Mouse (Mus musculus) megakaryocyte, embryonic 14.5 days (primary cell): ENCODE data around the gene Zswim4.

Experiments
- FLI1 ChIP-seq: IDR thresholded peaks from 2 replicates; pipeline ENCODE4 v1.6.1; 2012; ENCODE audit warnings: low read length, inconsistent platforms, mixed read lengths
- GATA1 ChIP-seq: IDR thresholded peaks from 3 replicates; pipeline ENCODE4 v1.6.1; 2012; ENCODE audit warnings: mixed read lengths, low read length, inconsistent platforms, borderline replicate concordance

GRCm38 (mm10) chr8:84273968-84274367, 37.1 kb upstream of the Zswim4 start:
- TF ChIP-seq GATA1 (no peak), FLI1 (no peak)
